Comparison of ENCODE assay signal across 19 mouse cellular contexts in genomic region chr19:53202116-53202515, GRCm38 (mm10).
"Had no signal": no experiment of that assay in that cellular context is flagged by ENCODE, and none has a peak within 500 bp of the region (broad histone marks: within the 10 kb centered on the region; RNA-seq: fewer than 3 reads in every experiment).

No protein-coding gene starts in this region.

- H3K4me2 ChIP-seq: lung, embryonic 14.5 days; midbrain, embryonic 12.5 days; neural tube, embryonic 13.5 days; neural tube, embryonic 15.5 days; stomach, embryonic 15.5 days had no signal

- H3K4me1 ChIP-seq: midbrain, embryonic 10.5 days; midbrain, embryonic 12.5 days; neural tube, embryonic 13.5 days; neural tube, embryonic 15.5 days had no signal

- DNase-seq: lung, embryonic 14.5 days; lung, postnatal 10 days; lung, postnatal 4 days; midbrain, embryonic 14.5 days; retina, postnatal 1 day; right cerebral cortex, adult 18-20 months; right cerebral cortex, postnatal 25 days; right cerebral cortex, postnatal 4 days; thymus, adult 2 months; thymus, postnatal 25 days; thymus, postnatal 4 days had no signal

- H3K4me3 ChIP-seq: midbrain, embryonic 10.5 days; midbrain, embryonic 12.5 days; myocyte; neural tube, embryonic 13.5 days; neural tube, embryonic 15.5 days; stomach, embryonic 15.5 days had no signal

- H3K9me3 ChIP-seq: midbrain, embryonic 10.5 days; midbrain, embryonic 12.5 days; neural tube, embryonic 13.5 days; neural tube, embryonic 15.5 days; stomach, embryonic 15.5 days had no signal

- H3K27ac ChIP-seq: midbrain, embryonic 10.5 days; midbrain, embryonic 12.5 days; neural tube, embryonic 13.5 days; neural tube, embryonic 15.5 days; stomach, embryonic 15.5 days; stomach, postnatal 0 days had no signal

- ATAC-seq: midbrain, embryonic 16.5 days had no signal

- H3K27me3 ChIP-seq: midbrain, embryonic 12.5 days; neural tube, embryonic 13.5 days; neural tube, embryonic 15.5 days; stomach, embryonic 15.5 days had no signal

- H3K9ac ChIP-seq: lung, embryonic 14.5 days; midbrain, embryonic 12.5 days; neural tube, embryonic 13.5 days; neural tube, embryonic 15.5 days; stomach, embryonic 15.5 days had no signal

- H3K36me3 ChIP-seq: midbrain, embryonic 12.5 days; neural tube, embryonic 13.5 days; neural tube, embryonic 15.5 days had no signal
